Mouse (Mus musculus) brown adipose tissue, adult 24 weeks (tissue): ENCODE data around the gene Nemp2. TPM values are rescaled to one million over a fixed set of nuclear protein-coding genes. Genes with fewer than 3 reads are reported as not detected.

Experiments
- H3K27ac ChIP-seq: fragments of 200-500 bp; replicated peaks from 2 replicates; pipeline ENCODE4 v1.5.1; 2012; ENCODE audit warnings: low read depth, mild to moderate bottlenecking, low read length
- H3K4me1 ChIP-seq: fragments of 200-500 bp; 2 replicates; pipeline ENCODE4 v1.6.1; 2012; ENCODE audit warnings: low read length, mixed read lengths; ENCODE audit not compliant: control insufficient read depth, insufficient read depth, insufficient read length
- H3K4me3 ChIP-seq: fragments of 200-500 bp; 2 replicates; pipeline ENCODE4 v1.5.1; 2012; ENCODE audit warnings: low read depth, mild to moderate bottlenecking, low read length, moderate library complexity; ENCODE audit not compliant: insufficient read depth
- polyA plus RNA-seq: library from polyadenylated mRNA; stranded (reverse); fragments of >200 nt; gene quantifications from 2 replicates; pipeline ENCODE4 v1.2.4, GENCODE M21; 2012; ENCODE audit not compliant: missing spikeins, insufficient read depth, insufficient read length

Gene Nemp2
- polyA plus RNA-seq, 1 experiment: 0.44 TPM

- H3K4me1 ChIP-seq: no peaks in the 10 kb centered on the region
Observed at GRCm38 (mm10) chr1:52639090-52639489, 8.6 kb downstream of the Nemp2 start.

DNA sequence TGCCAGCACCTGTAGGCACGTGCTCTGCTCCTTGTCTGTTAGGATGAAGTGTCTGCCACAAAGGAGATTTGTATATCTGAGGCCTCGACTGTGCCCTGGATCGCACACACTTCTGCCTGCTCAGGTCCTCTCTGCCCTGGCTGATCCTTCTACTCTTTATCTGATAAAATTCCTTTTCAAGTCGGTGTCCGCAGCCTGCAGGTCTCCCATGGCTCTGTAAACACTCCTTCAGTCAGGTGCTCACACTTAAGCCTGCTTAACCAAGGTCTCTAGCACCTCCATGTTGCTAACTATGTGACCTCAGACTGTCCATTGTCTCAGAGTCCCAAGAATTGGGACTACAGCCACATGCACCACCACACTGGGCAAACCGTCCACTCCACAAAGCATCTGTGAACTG, 9.8 kb downstream of the Nemp2 start:
- no peak overlapping the region for H3K4me3 ChIP-seq
- no peak overlapping the region for H3K27ac ChIP-seq
- no peaks in the 10 kb centered on the region for H3K4me1 ChIP-seq

More at GRCm38 (mm10) chr1:52639090-52639489, 8.6 kb downstream of the Nemp2 start:
- Histone ChIP-seq H3K4me3 (no peak overlapping the region), H3K27ac (no peak overlapping the region)

DNA sequence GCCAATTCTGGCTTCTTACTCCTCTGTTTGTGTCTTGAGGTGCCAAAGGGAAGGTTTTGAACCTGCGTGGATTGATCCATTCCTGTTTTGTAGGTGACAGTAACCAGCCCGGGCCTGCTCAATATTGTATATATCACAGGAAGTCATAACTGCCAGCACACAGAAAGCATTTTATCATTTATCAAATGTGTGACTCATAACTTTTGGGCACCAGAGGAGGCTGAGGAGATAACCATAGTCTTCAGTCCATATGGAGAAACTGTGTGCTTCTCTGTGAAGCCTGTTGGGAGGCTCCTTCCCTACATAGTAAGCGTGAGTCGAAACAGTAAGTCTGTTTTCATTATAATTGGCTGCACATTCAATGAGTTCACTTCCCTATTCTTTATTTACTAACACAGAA, 10.2 kb downstream of the Nemp2 start:
- H3K27ac ChIP-seq: no peak overlapping the region
- H3K4me1 ChIP-seq: no peaks in the 10 kb centered on the region

DNA sequence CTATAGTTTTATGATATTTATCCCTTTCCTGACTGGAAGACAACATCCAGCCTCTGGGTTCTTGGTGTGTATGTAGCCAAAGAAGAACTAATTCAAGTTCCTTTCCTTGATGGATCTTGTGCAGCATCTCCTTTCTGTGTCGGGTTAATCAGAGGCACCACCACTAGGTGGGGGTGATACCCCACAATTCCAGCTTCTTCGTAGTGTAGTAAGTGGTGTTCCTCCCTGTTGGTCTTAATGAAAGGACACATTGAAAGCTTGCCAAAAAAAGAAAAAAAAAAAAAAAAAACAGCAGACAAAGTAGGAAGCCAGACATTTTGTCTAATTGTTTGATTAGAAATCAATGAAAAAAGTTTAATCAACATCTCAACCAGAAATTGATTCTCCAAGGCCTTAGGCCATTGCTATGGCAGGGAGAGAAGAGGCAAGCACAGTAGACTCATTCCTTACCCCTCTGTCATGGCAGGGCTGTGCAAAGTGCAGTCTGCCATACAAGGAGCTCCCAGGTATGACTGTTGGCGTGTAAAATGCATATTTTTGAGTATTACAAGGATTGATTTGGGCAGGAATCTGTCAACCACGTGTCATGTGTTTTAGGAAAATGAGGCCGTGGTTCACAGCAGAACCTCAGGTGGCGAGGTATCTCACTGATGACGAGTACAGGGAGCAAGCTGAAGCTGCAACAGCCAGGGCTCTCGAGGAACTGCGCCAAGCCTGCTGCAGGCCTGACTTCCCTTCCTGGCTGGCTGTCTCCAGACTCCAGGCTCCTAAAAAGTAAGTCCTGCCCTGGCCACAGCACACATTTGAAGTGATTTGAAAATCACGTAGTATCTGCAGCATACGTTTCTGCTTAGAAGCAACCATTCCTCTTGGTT, 17.9 kb downstream of the Nemp2 start:
- no peak overlapping the region for H3K4me3 ChIP-seq
- H3K27ac ChIP-seq: no peak overlapping the region
- H3K4me1 ChIP-seq: no peaks in the 10 kb centered on the region

More for the DNA sequence above, 10.2 kb downstream of the Nemp2 start:
- no peak overlapping the region for H3K4me3 ChIP-seq

GRCm38 (mm10) chr1:52650066-52650465, 19.6 kb downstream of the Nemp2 start:
- H3K27ac ChIP-seq: no peak overlapping the region
- H3K4me1 ChIP-seq: no peaks in the 10 kb centered on the region
- no peak overlapping the region for H3K4me3 ChIP-seq

DNA sequence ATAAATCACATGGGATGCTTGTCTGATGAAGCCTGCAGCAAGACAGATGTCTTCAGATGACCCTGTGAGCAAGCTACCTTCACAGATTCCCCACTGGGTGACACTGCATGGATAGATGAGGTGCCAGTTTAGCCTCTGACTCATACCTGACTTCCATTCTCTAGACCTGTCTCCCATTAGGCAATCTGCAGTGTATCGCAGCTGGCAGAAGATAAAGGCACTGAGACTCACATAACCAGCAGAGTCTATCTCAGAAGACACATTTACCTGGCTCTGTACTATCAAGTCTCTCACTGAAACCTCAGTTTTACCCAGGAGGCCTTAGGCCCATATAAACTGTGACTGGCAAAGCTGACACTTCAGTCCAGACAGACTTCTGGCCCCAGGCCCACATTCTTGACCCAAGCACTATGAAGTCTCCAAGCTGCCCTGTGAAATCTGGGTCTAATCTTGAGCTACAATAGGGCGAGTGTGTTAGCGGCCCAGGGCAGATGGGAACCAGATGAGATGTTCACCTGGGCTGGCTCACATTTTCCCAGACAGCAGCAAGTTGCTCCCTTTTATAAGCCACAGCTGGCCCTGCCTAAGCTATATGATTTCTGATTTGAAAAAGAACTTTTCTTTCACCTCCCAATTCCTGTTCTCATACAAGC, 22.2 kb downstream of the Nemp2 start:
- no peak overlapping the region for H3K4me3 ChIP-seq
- H3K27ac ChIP-seq: no peak overlapping the region
- H3K4me1 ChIP-seq: peaks cover 2% of the 10 kb centered on the region; the same call in 1 of the 2 replicates

DNA sequence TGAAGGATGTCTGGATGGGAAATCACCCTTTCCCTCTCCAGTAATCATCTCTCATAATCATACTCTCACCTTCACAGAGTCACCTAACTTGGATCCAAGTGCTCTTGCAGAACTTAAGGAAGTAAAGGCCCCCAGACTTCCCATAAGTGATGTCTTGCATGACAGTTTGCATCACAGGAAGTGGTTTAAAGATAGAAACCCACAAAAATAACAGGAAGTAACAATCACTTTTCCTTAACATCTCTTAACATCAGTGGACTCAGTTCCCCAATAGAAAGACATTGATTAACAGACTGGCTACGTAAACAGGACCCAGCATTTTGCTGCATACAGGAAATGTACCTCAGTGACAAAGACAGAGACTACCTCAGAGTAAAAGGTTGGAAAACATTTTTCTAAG, 22.9 kb downstream of the Nemp2 start:
- Histone ChIP-seq H3K4me1 (peaks cover 2% of the 10 kb centered on the region; the same call in 1 of the 2 replicates), H3K4me3 (no peak overlapping the region), H3K27ac (no peak overlapping the region)

DNA sequence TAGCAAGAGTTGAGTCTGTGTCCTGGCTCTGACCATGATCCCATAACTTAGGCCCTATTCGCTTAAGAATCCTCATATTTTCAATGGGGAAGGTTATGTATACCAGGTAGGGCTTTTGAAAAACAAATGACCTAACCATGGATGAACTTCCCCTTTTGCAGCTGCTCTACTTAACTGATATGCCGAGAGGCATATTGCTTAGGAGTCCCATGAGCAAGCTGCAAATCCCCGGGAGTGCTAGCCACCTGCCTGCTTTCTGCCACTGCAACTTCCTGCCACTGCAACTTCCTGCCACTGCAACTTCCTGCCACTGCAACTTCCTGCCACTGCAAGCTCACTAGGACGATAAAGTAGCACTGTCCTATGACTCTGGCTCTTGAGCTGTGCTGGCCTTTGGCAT, 24.6 kb downstream of the Nemp2 start:
- Histone ChIP-seq H3K27ac (no peak overlapping the region), H3K4me1 (peaks cover 2% of the 10 kb centered on the region; the same call in 1 of the 2 replicates), H3K4me3 (no peak overlapping the region)

GRCm38 (mm10) chr1:52658160-52658559, 27.7 kb downstream of the Nemp2 start:
- Histone ChIP-seq H3K27ac (no peak overlapping the region), H3K4me3 (no peak overlapping the region), H3K4me1 (peaks cover 2% of the 10 kb centered on the region; the same call in 1 of the 2 replicates)

GRCm38 (mm10) chr1:52660278-52660677, 29.8 kb downstream of the Nemp2 start:
- Histone ChIP-seq H3K27ac (no peak overlapping the region), H3K4me1 (peaks cover under 1% of the 10 kb centered on the region; the same call in 1 of the 2 replicates), H3K4me3 (no peak overlapping the region)

- no peak overlapping the region for H3K27ac ChIP-seq
- H3K4me3 ChIP-seq: no peak overlapping the region
- H3K4me1 ChIP-seq: no peaks in the 10 kb centered on the region
Observed at GRCm38 (mm10) chr1:52660765-52661164, 30.3 kb downstream of the Nemp2 start.

GRCm38 (mm10) chr1:52663228-52663627, 32.7 kb downstream of the Nemp2 start:
- Histone ChIP-seq H3K27ac (no peak overlapping the region), H3K4me1 (no peaks in the 10 kb centered on the region), H3K4me3 (no peak overlapping the region)

DNA sequence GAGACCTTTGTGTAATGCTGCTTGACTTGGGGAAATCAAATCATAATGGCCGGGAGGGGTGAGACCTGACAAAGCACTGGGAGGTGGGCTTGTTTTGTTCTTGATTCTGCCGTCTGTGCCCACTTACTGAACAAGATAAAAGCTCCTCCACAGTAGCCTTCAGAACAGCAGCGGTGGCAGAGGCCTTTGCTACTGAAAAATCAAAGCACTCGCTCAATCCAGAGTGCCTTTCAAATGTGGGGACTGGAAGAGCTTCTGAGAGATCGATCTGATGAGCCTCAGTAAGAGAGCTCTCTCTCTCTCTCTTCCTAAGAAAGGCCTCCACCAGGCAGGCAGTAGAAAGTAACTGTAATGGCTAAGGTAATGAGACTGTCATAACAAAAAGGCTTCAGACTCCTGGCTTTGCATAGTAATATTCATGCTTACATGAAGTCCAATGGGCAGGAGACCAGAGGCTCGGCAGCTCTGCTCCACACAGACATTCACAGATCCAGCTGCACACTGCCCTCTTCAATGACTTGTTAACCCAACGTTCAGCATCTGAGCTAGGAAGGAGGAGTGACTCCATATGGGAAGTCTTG, 38.3 kb downstream of the Nemp2 start:
- no peak overlapping the region for H3K4me3 ChIP-seq
- H3K4me1 ChIP-seq: peaks cover 2% of the 10 kb centered on the region; the same call in 1 of the 2 replicates
- no peak overlapping the region for H3K27ac ChIP-seq

GRCm38 (mm10) chr1:52669931-52670330, 39.4 kb downstream of the Nemp2 start:
- Histone ChIP-seq H3K4me1 (peaks cover 2% of the 10 kb centered on the region; the same call in 1 of the 2 replicates), H3K4me3 (no peak overlapping the region), H3K27ac (no peak overlapping the region)
